Mouse (Mus musculus): ENCODE results near the gene Vac14. TPM values are rescaled to one million over a fixed set of nuclear protein-coding genes. Genes with fewer than 3 reads are reported as not detected.

Gene Vac14
- polyA plus RNA-seq, 1 experiment = 26.8 TPM

DNA sequence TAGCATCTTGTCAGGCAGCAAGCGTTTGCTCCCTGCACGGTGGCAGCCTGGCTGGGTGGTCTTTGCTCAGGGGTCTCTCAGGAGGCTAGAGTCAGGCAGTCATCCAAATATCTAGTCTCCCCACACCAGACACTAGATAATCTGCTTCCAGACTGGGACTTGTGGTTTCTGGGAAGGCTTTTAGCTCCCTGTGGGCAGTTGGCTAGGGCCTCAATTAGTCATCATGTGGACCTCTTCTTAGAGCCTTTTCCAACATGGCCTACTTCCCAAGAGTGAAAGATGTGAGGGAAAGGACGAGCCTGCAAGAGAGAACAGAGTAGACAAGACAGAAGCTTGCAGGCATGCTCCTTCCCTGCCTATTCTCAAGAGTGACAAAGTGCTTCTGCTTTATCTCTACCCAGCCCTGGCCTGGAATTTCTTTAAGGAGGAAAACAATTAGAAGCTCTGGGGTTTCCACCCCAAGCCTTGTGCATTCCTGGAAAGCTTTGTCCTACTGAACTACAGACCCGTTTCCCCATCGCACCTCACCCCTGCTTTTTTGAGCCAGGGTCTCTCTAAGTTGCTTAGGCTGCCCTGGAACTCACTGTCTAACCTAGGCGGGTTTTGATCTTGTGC is 12.9 kb upstream of the Vac14 start:
- TF ChIP-seq CEBPB (IDR thresholded peaks at IDR 0.05; ENCODE audit: insufficient read depth, poor library complexity, severe bottlenecking) (no peak), MYOG (IDR thresholded peaks at IDR 0.05; ENCODE audit: control insufficient read depth in 1 of 3, insufficient read depth in 1 of 3, insufficient read length in 2 of 3, low read depth in 2 of 3) (no peak)
- Histone ChIP-seq H3K27me3 (ENCODE audit: control insufficient read depth, insufficient read depth, insufficient read length) (peaks cover 5% of the 10 kb centered on the region), H3K79me2 (ENCODE audit: control insufficient read depth, insufficient read depth) (no peaks in the 10 kb centered on the region), H3ac (ENCODE audit: control insufficient read depth, insufficient read length) (no peak overlapping the region), H3K36me3 (ENCODE audit: control insufficient read depth, insufficient read depth) (no peaks in the 10 kb centered on the region), H3K4me3 (no peak overlapping the region), H3K4me2 (ENCODE audit: low read depth) (peak overlapping the region; percentile 2)

GRCm38 (mm10) chr8:110615730-110616129 is 2.7 kb upstream of the Vac14 start:
- peaks cover 22% of the 10 kb centered on the region for H3K79me2 ChIP-seq (ENCODE audit: control insufficient read depth, insufficient read depth)
- H3K4me2 ChIP-seq (ENCODE audit: low read depth) = no peak overlapping the region
- H3K27me3 ChIP-seq (ENCODE audit: control insufficient read depth, insufficient read depth, insufficient read length) = peaks cover 6% of the 10 kb centered on the region
- H3ac ChIP-seq (ENCODE audit: control insufficient read depth, insufficient read length) = no peak overlapping the region
- H3K4me3 ChIP-seq = no peak overlapping the region
- no peak for TF ChIP-seq CEBPB (IDR thresholded peaks at IDR 0.05; ENCODE audit: insufficient read depth, poor library complexity, severe bottlenecking)
- no peak for TF ChIP-seq POLR2A (IDR thresholded peaks at IDR 0.05; ENCODE audit: insufficient read length, low read depth)
- TF ChIP-seq SRF (IDR thresholded peaks at IDR 0.05; ENCODE audit: control insufficient read depth, insufficient read length, low read depth) = no peak
- no peak for TF ChIP-seq POLR2AphosphoS2 (IDR thresholded peaks at IDR 0.05; ENCODE audit: insufficient read length, low read depth)
- no peak for TF ChIP-seq REST (IDR thresholded peaks at IDR 0.05; ENCODE audit: insufficient read depth, insufficient read length)
- no peak for TF ChIP-seq E2F4 (IDR thresholded peaks at IDR 0.05; ENCODE audit: insufficient read depth)
- no peak for TF ChIP-seq TCF3 (IDR thresholded peaks at IDR 0.05; ENCODE audit: insufficient read length, low read depth)
- TF ChIP-seq MYOG (IDR thresholded peaks at IDR 0.05; ENCODE audit: control insufficient read depth in 1 of 3, insufficient read depth in 1 of 3, insufficient read length in 2 of 3, low read depth in 2 of 3) = no peak
- no peak for TF ChIP-seq USF1 (IDR thresholded peaks at IDR 0.05; ENCODE audit: low read depth)
- no peak for TF ChIP-seq MAX (IDR thresholded peaks at IDR 0.05; ENCODE audit: low read depth)
- no peak for TF ChIP-seq TCF12 (IDR thresholded peaks at IDR 0.05; ENCODE audit: insufficient read depth, poor library complexity, severe bottlenecking)
- no peaks in the 10 kb centered on the region for H3K36me3 ChIP-seq (ENCODE audit: control insufficient read depth, insufficient read depth)

- H3K79me2 ChIP-seq (ENCODE audit: control insufficient read depth, insufficient read depth) = peaks cover 39% of the 10 kb centered on the region
- H3K27me3 ChIP-seq (ENCODE audit: control insufficient read depth, insufficient read depth, insufficient read length) = peaks cover 6% of the 10 kb centered on the region
- H3K4me3 ChIP-seq = peak overlapping the region; percentile 53
- peak overlapping the region; percentile 31 for H3ac ChIP-seq (ENCODE audit: control insufficient read depth, insufficient read length)
- TF ChIP-seq USF1 (IDR thresholded peaks at IDR 0.05; ENCODE audit: low read depth) (no peak), TCF3 (IDR thresholded peaks at IDR 0.05; ENCODE audit: insufficient read length, low read depth) (no peak), TCF12 (IDR thresholded peaks at IDR 0.05; ENCODE audit: insufficient read depth, poor library complexity, severe bottlenecking) (no peak)
- no peaks in the 10 kb centered on the region for H3K36me3 ChIP-seq (ENCODE audit: control insufficient read depth, insufficient read depth)
- peak overlapping the region; percentile 98 for H3K4me2 ChIP-seq (ENCODE audit: low read depth)
Measured at GRCm38 (mm10) chr8:110617801-110618358, 505 bp upstream of the Vac14 start.

- H3K4me2 ChIP-seq (ENCODE audit: low read depth) = peak overlapping the region; percentile 91
- peak overlapping the region; percentile 53 for H3K4me3 ChIP-seq
- no peak for TF ChIP-seq CEBPB (IDR thresholded peaks at IDR 0.05; ENCODE audit: insufficient read depth, poor library complexity, severe bottlenecking)
- peak; percentile 4 for TF ChIP-seq USF1 (IDR thresholded peaks at IDR 0.05; ENCODE audit: low read depth)
- H3K27me3 ChIP-seq (ENCODE audit: control insufficient read depth, insufficient read depth, insufficient read length) = peaks cover 6% of the 10 kb centered on the region
- H3K79me2 ChIP-seq (ENCODE audit: control insufficient read depth, insufficient read depth) = peaks cover 52% of the 10 kb centered on the region
- peak overlapping the region; percentile 31 for H3ac ChIP-seq (ENCODE audit: control insufficient read depth, insufficient read length)
- H3K36me3 ChIP-seq (ENCODE audit: control insufficient read depth, insufficient read depth) = no peaks in the 10 kb centered on the region
Measured at GRCm38 (mm10) chr8:110619208-110619574, 806 bp downstream of the Vac14 start.

- H3K4me3 ChIP-seq = peak overlapping the region; percentile 53
- H3K36me3 ChIP-seq (ENCODE audit: control insufficient read depth, insufficient read depth) = no peaks in the 10 kb centered on the region
- H3K79me2 ChIP-seq (ENCODE audit: control insufficient read depth, insufficient read depth) = peaks cover 59% of the 10 kb centered on the region
- H3K4me2 ChIP-seq (ENCODE audit: low read depth) = peak overlapping the region; percentile 91
- H3ac ChIP-seq (ENCODE audit: control insufficient read depth, insufficient read length) = no peak overlapping the region
- H3K27me3 ChIP-seq (ENCODE audit: control insufficient read depth, insufficient read depth, insufficient read length) = peaks cover 6% of the 10 kb centered on the region
- TF ChIP-seq MYOG (IDR thresholded peaks at IDR 0.05; ENCODE audit: control insufficient read depth in 1 of 3, insufficient read depth in 1 of 3, insufficient read length in 2 of 3, low read depth in 2 of 3) (no peak), SRF (IDR thresholded peaks at IDR 0.05; ENCODE audit: control insufficient read depth, insufficient read length, low read depth) (no peak), E2F4 (IDR thresholded peaks at IDR 0.05; ENCODE audit: insufficient read depth) (no peak), TCF12 (IDR thresholded peaks at IDR 0.05; ENCODE audit: insufficient read depth, poor library complexity, severe bottlenecking) (no peak), CEBPB (IDR thresholded peaks at IDR 0.05; ENCODE audit: insufficient read depth, poor library complexity, severe bottlenecking) (no peak), POLR2AphosphoS2 (IDR thresholded peaks at IDR 0.05; ENCODE audit: insufficient read length, low read depth) (no peak), USF1 (IDR thresholded peaks at IDR 0.05; ENCODE audit: low read depth) (no peak), MAX (IDR thresholded peaks at IDR 0.05; ENCODE audit: low read depth) (no peak), POLR2A (IDR thresholded peaks at IDR 0.05; ENCODE audit: insufficient read length, low read depth) (no peak), REST (IDR thresholded peaks at IDR 0.05; ENCODE audit: insufficient read depth, insufficient read length) (no peak), MYOD1 (IDR thresholded peaks at IDR 0.05; ENCODE audit: control insufficient read depth in 1 of 3, insufficient read length in 2 of 3, low read depth in 2 of 3) (no peak), TCF3 (IDR thresholded peaks at IDR 0.05; ENCODE audit: insufficient read length, low read depth) (no peak)
Measured at GRCm38 (mm10) chr8:110619919-110620318, 1.5 kb downstream of the Vac14 start.

All from myocyte (in vitro differentiated cells).